In genomic region chr7:67445203-67446041, GRCm38 (mm10) we compare ENCODE assay signal across 8 mouse cellular contexts.
DNase-seq lines count a peak whose midpoint lies in the region; ATAC-seq and TF ChIP-seq lines count a peak whose summit lies in the region.

No protein-coding gene starts in this region.

- no peak overlapping the region; the same call in 1 of the 2 replicates for H3K9ac ChIP-seq in lung, embryonic 14.5 days
- peak overlapping the region; percentile 33 for H3K9ac ChIP-seq in embryonic facial prominence, embryonic 11.5 days (replicated peaks; ENCODE audit: low read length)
- no peak overlapping the region for H3K9ac ChIP-seq in heart, postnatal 0 days (replicated peaks; ENCODE audit: low read depth, low read length)
- 0 out of 2 replicates have a peak overlapping the region, but pooled peaks have one; percentile 26 for H3K9ac ChIP-seq in liver, postnatal 0 days (replicated peaks)

- H3K4me3 ChIP-seq in lung, embryonic 14.5 days (ENCODE audit: low read depth, low read length), result no peak overlapping the region
- no peak overlapping the region for H3K4me3 ChIP-seq in embryonic facial prominence, embryonic 11.5 days (ENCODE audit: low read depth, low read length)
- no peak overlapping the region for H3K4me3 ChIP-seq in heart, postnatal 0 days (ENCODE audit: low read depth, low read length)
- H3K4me3 ChIP-seq in liver, postnatal 0 days (ENCODE audit: low read depth, low read length), result no peak overlapping the region

- no peak for ATAC-seq in lung, embryonic 14.5 days (ENCODE audit: insufficient read depth)
- ATAC-seq in embryonic facial prominence, embryonic 11.5 days (replicated peaks; ENCODE audit: insufficient number of reproducible peaks, low FRiP score, low TSS enrichment, low read depth), result peak; percentile 42
- ATAC-seq in heart, postnatal 0 days (ENCODE audit: insufficient read depth, low read depth), result no peak
- peak; percentile 78 for ATAC-seq in liver, postnatal 0 days

- peaks cover 8% of the 10 kb centered on the region; the same call in 1 of the 2 replicates for H3K4me1 ChIP-seq in lung, embryonic 14.5 days (ENCODE audit: insufficient read depth)
- H3K4me1 ChIP-seq in embryonic facial prominence, embryonic 11.5 days (ENCODE audit: control insufficient read depth, insufficient read depth, low read length), result no peaks in the 10 kb centered on the region; the same call in 1 of the 2 replicates
- peaks cover 46% of the 10 kb centered on the region for H3K4me1 ChIP-seq in heart, postnatal 0 days (ENCODE audit: control insufficient read depth, insufficient read depth)
- H3K4me1 ChIP-seq in liver, postnatal 0 days (ENCODE audit: insufficient read depth), result peaks cover 30% of the 10 kb centered on the region

- H3K4me2 ChIP-seq in lung, embryonic 14.5 days, result no peak overlapping the region
- H3K4me2 ChIP-seq in embryonic facial prominence, embryonic 11.5 days (ENCODE audit: low read depth, low read length), result no peak overlapping the region
- no peak overlapping the region for H3K4me2 ChIP-seq in heart, postnatal 0 days (ENCODE audit: low read depth, low read length)
- peak overlapping the region; percentile 45; the same call in 1 of the 2 replicates for H3K4me2 ChIP-seq in liver, postnatal 0 days (ENCODE audit: low read depth, low read length)

- no peaks in the 10 kb centered on the region for H3K27me3 ChIP-seq in lung, embryonic 14.5 days (ENCODE audit: insufficient read depth, low read length)
- H3K27me3 ChIP-seq in embryonic facial prominence, embryonic 11.5 days (ENCODE audit: control insufficient read depth, insufficient read depth, low read length), result no peaks in the 10 kb centered on the region
- H3K27me3 ChIP-seq in heart, postnatal 0 days (ENCODE audit: control insufficient read depth, insufficient read depth, low read length), result no peaks in the 10 kb centered on the region
- H3K27me3 ChIP-seq in liver, postnatal 0 days (ENCODE audit: insufficient read depth, low read length), result no peaks in the 10 kb centered on the region
- H3K27me3 ChIP-seq in splenic B cell, adult 2 months (ENCODE audit: control insufficient read depth, insufficient read depth, low read length, poor library complexity, severe bottlenecking), result no peaks in the 10 kb centered on the region; the same call in 1 of the 2 replicates

- no peaks in the 10 kb centered on the region for H3K36me3 ChIP-seq in lung, embryonic 14.5 days (ENCODE audit: insufficient read depth)
- no peaks in the 10 kb centered on the region for H3K36me3 ChIP-seq in embryonic facial prominence, embryonic 11.5 days (replicated peaks; ENCODE audit: control insufficient read depth, insufficient read depth, low read depth, low read length)
- H3K36me3 ChIP-seq in heart, postnatal 0 days (replicated peaks; ENCODE audit: control insufficient read depth, insufficient read depth, low read length), result no peaks in the 10 kb centered on the region
- no peaks in the 10 kb centered on the region for H3K36me3 ChIP-seq in liver, postnatal 0 days (replicated peaks; ENCODE audit: insufficient read depth, low read length)
- H3K36me3 ChIP-seq in splenic B cell, adult 2 months (ENCODE audit: control insufficient read depth, insufficient read depth, low read length, poor library complexity, severe bottlenecking), result no peaks in the 10 kb centered on the region

- TF ChIP-seq CTCF in lung, embryonic 14.5 days (IDR thresholded peaks at IDR 0.05; ENCODE audit: low read depth), result no peak
- TF ChIP-seq CTCF in heart, postnatal 0 days (IDR thresholded peaks at IDR 0.05; ENCODE audit: low read depth), result no peak
- TF ChIP-seq CTCF in liver, postnatal 0 days (IDR thresholded peaks at IDR 0.05; ENCODE audit: low read depth), result no peak

- WGBS in lung, embryonic 14.5 days, result 30% methylated on average over 12 of the region's 12 CpGs
- 17% methylated on average over 12 of the region's 12 CpGs for WGBS in embryonic facial prominence, embryonic 11.5 days
- 31% methylated on average over 12 of the region's 12 CpGs for WGBS in heart, postnatal 0 days
- 22% methylated on average over 12 of the region's 12 CpGs for WGBS in liver, postnatal 0 days (ENCODE audit: insufficient replicate concordance)

- peak; percentile 37 for DNase-seq in lung, embryonic 14.5 days
- DNase-seq in lung, postnatal 14 days, result no peak
- no peak for DNase-seq in embryonic facial prominence, embryonic 11.5 days (ENCODE audit: low spot score)
- no peak for DNase-seq in heart, postnatal 0 days (ENCODE audit: low spot score)
- peak; percentile 40 for DNase-seq in liver, postnatal 0 days
- DNase-seq in splenic B cell, adult 2 months (ENCODE audit: low read depth, low spot score), result peak; percentile 58
- no peak for DNase-seq in adrenal gland, adult 8-10 months
- DNase-seq in adipocyte (ENCODE audit: low spot score), result no peak

- no peaks in the 10 kb centered on the region for H3K9me3 ChIP-seq in lung, embryonic 14.5 days (ENCODE audit: low read depth, low read length)
- H3K9me3 ChIP-seq in embryonic facial prominence, embryonic 11.5 days (replicated peaks; ENCODE audit: control insufficient read depth, low read length), result no peaks in the 10 kb centered on the region
- no peaks in the 10 kb centered on the region for H3K9me3 ChIP-seq in heart, postnatal 0 days (replicated peaks; ENCODE audit: control insufficient read depth, low read length)
- no peaks in the 10 kb centered on the region for H3K9me3 ChIP-seq in liver, postnatal 0 days (ENCODE audit: low read length)

- H3K27ac ChIP-seq in lung, embryonic 14.5 days (ENCODE audit: low read depth), result no peak overlapping the region
- no peak overlapping the region for H3K27ac ChIP-seq in embryonic facial prominence, embryonic 11.5 days (replicated peaks; ENCODE audit: low read depth, low read length)
- peak overlapping the region; percentile 90 for H3K27ac ChIP-seq in heart, postnatal 0 days (ENCODE audit: low read depth)
- H3K27ac ChIP-seq in liver, postnatal 0 days (ENCODE audit: low read depth), result peak overlapping the region; percentile 75

- 0 out of 2 replicates have a peak, but pooled peaks have one; percentile 21 for TF ChIP-seq EP300 in heart, postnatal 0 days (IDR thresholded peaks at IDR 0.05; ENCODE audit: low read depth)
- no peak for TF ChIP-seq EP300 in liver, postnatal 0 days (IDR thresholded peaks at IDR 0.05; ENCODE audit: low read depth)

Comparison
In these comparisons a context has a peak if more than half of its experiments do, and no peak if none do; other contexts are left out.
1. DNase-seq: peak in lung, embryonic 14.5 days (single experiment), liver, postnatal 0 days (single experiment) and splenic B cell, adult 2 months (single experiment); none in lung, postnatal 14 days (single experiment), embryonic facial prominence, embryonic 11.5 days (single experiment), heart, postnatal 0 days (single experiment), adrenal gland, adult 8-10 months (single experiment) and adipocyte (single experiment).
2. ATAC-seq: peak in embryonic facial prominence, embryonic 11.5 days (single experiment) and liver, postnatal 0 days (single experiment); none in lung, embryonic 14.5 days (single experiment) and heart, postnatal 0 days (single experiment).
3. H3K27ac ChIP-seq: peak in heart, postnatal 0 days (single experiment) and liver, postnatal 0 days (single experiment); none in lung, embryonic 14.5 days (single experiment) and embryonic facial prominence, embryonic 11.5 days (single experiment).
4. H3K9ac ChIP-seq: peak in embryonic facial prominence, embryonic 11.5 days (single experiment) and liver, postnatal 0 days (single experiment); none in lung, embryonic 14.5 days (single experiment) and heart, postnatal 0 days (single experiment).